Mouse (Mus musculus) heart, postnatal 4 days (tissue): ENCODE measurements around the gene Rrnad1. TPM values are rescaled to one million over a fixed set of nuclear protein-coding genes. Genes with fewer than 3 reads are reported as not detected.

Source experiments
- DNase-seq: peaks from one replicate; pipeline ENCODE4 v3.0.0; 2021
- total RNA-seq, 2 experiments: library from RNA; stranded (reverse); gene quantifications; 2 replicates each; pipeline ENCODE4 v1.2.3; 2021

Rrnad1 gene
- total RNA-seq, 2 experiments from 2014 or later, result 7.7 to 8.9 TPM

- no peak for DNase-seq
Observed at GRCm38 (mm10) chr3:87948378-87949265, 18.1 kb upstream of the Rrnad1 start, which contains the start of gene Crabp2. Gene Crabp2, plus strand, starts transcription at chr3:87948666.

GRCm38 (mm10) chr3:87947811-87948199, 17.3 kb upstream of the Rrnad1 start:
- no peak for DNase-seq

- DNase-seq, result no peak
Observed at GRCm38 (mm10) chr3:87947056-87947810, 16.7 kb upstream of the Rrnad1 start.

- no peak for DNase-seq
Observed at GRCm38 (mm10) chr3:87946541-87946860, 16.0 kb upstream of the Rrnad1 start.

- no peak for DNase-seq
Observed at GRCm38 (mm10) chr3:87945781-87946540, 15.4 kb upstream of the Rrnad1 start.

- DNase-seq, result peak; percentile 34
Observed at GRCm38 (mm10) chr3:87944838-87945600, 14.5 kb upstream of the Rrnad1 start.

- DNase-seq, result no peak
Observed at GRCm38 (mm10) chr3:87943586-87943985, 13.1 kb upstream of the Rrnad1 start.

- no peak for DNase-seq
Observed at GRCm38 (mm10) chr3:87942471-87942870, 12.0 kb upstream of the Rrnad1 start.

- DNase-seq, result no peak
Observed at GRCm38 (mm10) chr3:87940611-87941010, 10.1 kb upstream of the Rrnad1 start.

GRCm38 (mm10) chr3:87935776-87936175, 5.3 kb upstream of the Rrnad1 start:
- DNase-seq, result peak; percentile 89

GRCm38 (mm10) chr3:87935201-87935600, 4.7 kb upstream of the Rrnad1 start:
- no peak for DNase-seq

GRCm38 (mm10) chr3:87934501-87934900, 4.0 kb upstream of the Rrnad1 start:
- no peak for DNase-seq

GRCm38 (mm10) chr3:87934026-87934425, 3.5 kb upstream of the Rrnad1 start:
- DNase-seq, result no peak

- DNase-seq, result no peak
Observed at GRCm38 (mm10) chr3:87929341-87930077, 1.0 kb downstream of the Rrnad1 start.

GRCm38 (mm10) chr3:87927452-87927851, 3.1 kb downstream of the Rrnad1 start:
- no peak for DNase-seq

GRCm38 (mm10) chr3:87924996-87925395, 5.5 kb downstream of the Rrnad1 start:
- no peak for DNase-seq

GRCm38 (mm10) chr3:87920270-87920943, 10.1 kb downstream of the Rrnad1 start:
- no peak for DNase-seq

- peak; percentile 76 for DNase-seq
Observed at GRCm38 (mm10) chr3:87919336-87920108, 11.0 kb downstream of the Rrnad1 start, which contains the start of gene Mrpl24. Gene Mrpl24, plus strand, starts transcription at chr3:87919506.

- no peak for DNase-seq
Observed at GRCm38 (mm10) chr3:87918551-87918950, 12.0 kb downstream of the Rrnad1 start.

GRCm38 (mm10) chr3:87916990-87917389, 13.5 kb downstream of the Rrnad1 start:
- DNase-seq, result no peak
